Mouse (Mus musculus) embryonic facial prominence, embryonic 14.5 days (tissue): Measurements from ENCODE around the gene Ergic1. TPM values are rescaled to one million over a fixed set of nuclear protein-coding genes. Genes with fewer than 3 reads are reported as not detected.
A peak's percentile ranks its signal among the peaks of the same experiment; 100 is the strongest.

Source experiments
- ATAC-seq: fragments of 200-750 bp; cut with Nextera tagmentation; 2 replicates; pipeline ENCODE4 v1.8.0; 2017; ENCODE audit warnings: low read depth, moderate number of reproducible peaks, moderate TSS enrichment
- DNase-seq: peaks from one replicate; pipeline ENCODE4 v3.0.0-alpha.2; 2015; ENCODE audit warnings: low spot score
- H3K27ac ChIP-seq: fragments of 300-500 bp; sonication (generic); replicated peaks from 2 replicates; pipeline ENCODE4 v1.5.1; 2014; ENCODE audit warnings: low read depth, mild to moderate bottlenecking, low read length, moderate library complexity
- H3K27me3 ChIP-seq: fragments of 300-500 bp; sonication (generic); replicated peaks from 2 replicates; pipeline ENCODE4 v1.6.1; 2014; ENCODE audit warnings: low read length; ENCODE audit not compliant: control insufficient read depth, insufficient read depth
- H3K36me3 ChIP-seq: fragments of 300-500 bp; sonication (generic); 2 replicates; pipeline ENCODE4 v1.6.1; 2014; ENCODE audit warnings: low read length, mixed read lengths; ENCODE audit not compliant: control insufficient read depth, insufficient read depth
- H3K4me1 ChIP-seq: fragments of 300-500 bp; sonication (generic); 2 replicates; pipeline ENCODE4 v1.6.1; 2014; ENCODE audit warnings: antibody characterized with exemption, low read length; ENCODE audit not compliant: control insufficient read depth, insufficient read depth
- H3K4me2 ChIP-seq: fragments of 300-500 bp; sonication (generic); 2 replicates; pipeline ENCODE4 v1.6.1; 2014; ENCODE audit warnings: low read depth, mild to moderate bottlenecking, low read length, moderate library complexity, mixed read lengths
- H3K4me3 ChIP-seq: fragments of 300-500 bp; sonication (generic); 2 replicates; pipeline ENCODE4 v1.5.1; 2014; ENCODE audit warnings: low read depth, mild to moderate bottlenecking, low read length
- H3K9ac ChIP-seq: fragments of 300-500 bp; sonication (generic); 2 replicates; pipeline ENCODE4 v1.6.1; 2014; ENCODE audit warnings: low read depth, mild to moderate bottlenecking, low read length, moderate library complexity, mixed read lengths
- H3K9me3 ChIP-seq: fragments of 300-500 bp; sonication (generic); 2 replicates; pipeline ENCODE4 v1.6.1; 2016; ENCODE audit warnings: low read length; ENCODE audit not compliant: control insufficient read depth
- WGBS: fragments of 180-500 bp; shearing (Covaris S2); extraction: QIAGEN DNeasy Blood & Tissue Kit; methylation state at CpG from one replicate; pipeline ENCODE4 v1.1.7; 2014; 5-methylcytosine and 5-hydroxymethylcytosine counted together
- polyA plus RNA-seq: library from polyadenylated mRNA; unstranded; fragments of >200 nt; fragmentation: Nextera tagmentation; extraction: Ambion mirVana; gene quantifications from 2 replicates; pipeline ENCODE4 v1.2.1, GENCODE M21; 2014

Ergic1 gene
- polyA plus RNA-seq, 1 experiment from 2014 or later, result 149 TPM

DNA sequence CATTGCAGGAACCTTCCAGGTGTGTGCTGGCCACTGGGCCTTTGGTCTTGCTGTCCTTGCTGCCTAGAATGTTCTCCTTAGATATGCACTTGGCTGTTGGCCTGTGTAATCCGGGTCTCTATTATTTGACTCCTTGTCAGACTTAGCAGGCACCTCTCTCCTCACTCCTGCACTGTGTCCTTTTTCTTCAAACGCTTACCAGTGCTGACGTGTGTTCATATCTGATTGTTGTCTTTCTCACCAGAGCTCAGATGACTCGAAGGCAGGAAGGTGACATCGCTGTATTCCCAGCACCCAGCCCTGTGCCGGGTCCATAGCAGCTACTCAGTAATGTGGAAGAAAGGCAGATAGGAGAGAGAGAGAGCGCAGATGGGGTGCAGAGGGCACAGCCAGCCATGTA, 33.7 kb downstream of the Ergic1 start:
- Histone ChIP-seq H3K4me2 (no peak overlapping the region), H3K4me3 (no peak overlapping the region), H3K27ac (peak overlapping the region; percentile 82; the same call in 1 of the 2 replicates), H3K36me3 (peaks cover 17% of the 10 kb centered on the region; the same call in 1 of the 2 replicates), H3K9ac (no peak overlapping the region), H3K9me3 (no peaks in the 10 kb centered on the region), H3K4me1 (peaks cover 23% of the 10 kb centered on the region), H3K27me3 (no peaks in the 10 kb centered on the region)
- no peak for ATAC-seq
- WGBS, result 84% methylated on average over 7 of the region's 7 CpGs
- DNase-seq, result no peak

DNA sequence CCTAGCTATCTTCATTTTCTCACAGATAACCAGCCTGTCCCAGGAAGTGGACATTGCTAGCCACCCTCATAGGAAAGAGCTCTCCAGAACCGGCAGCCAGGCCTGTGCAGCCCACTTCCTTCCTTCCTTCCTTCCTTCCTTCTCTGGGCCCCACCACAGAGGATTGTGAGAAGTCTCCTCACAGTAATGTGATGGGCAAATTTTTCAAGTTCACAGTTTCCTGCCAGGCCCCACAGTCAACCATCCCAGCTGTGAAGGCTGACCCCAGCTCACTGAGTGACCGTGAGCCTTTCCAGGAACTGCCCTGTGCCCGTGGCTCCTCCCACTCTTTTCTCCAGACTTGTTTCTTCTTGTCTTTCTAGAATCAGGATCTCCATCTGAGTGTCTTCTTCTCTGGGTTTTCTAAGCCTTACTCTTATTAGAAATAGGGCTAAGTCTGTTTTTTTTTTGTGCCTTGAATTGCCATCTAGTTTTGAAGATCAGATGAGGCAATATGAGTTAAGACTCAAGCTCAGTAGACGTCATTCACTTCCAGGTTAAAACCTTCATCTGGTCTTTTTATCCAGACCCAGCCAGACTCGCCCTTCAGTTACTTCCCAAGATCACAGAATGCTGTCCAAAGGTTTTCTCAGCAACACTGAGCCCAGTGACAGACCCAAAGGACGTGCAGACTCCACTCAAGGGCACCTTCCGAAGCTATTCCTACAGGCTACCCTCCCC, 34.3 kb downstream of the Ergic1 start:
- no peak for ATAC-seq
- DNase-seq, result no peak
- peaks cover 15% of the 10 kb centered on the region; the same call in 1 of the 2 replicates for H3K36me3 ChIP-seq
- WGBS, result 36% methylated on average over 7 of the region's 7 CpGs
- H3K9me3 ChIP-seq, result no peaks in the 10 kb centered on the region
- no peak overlapping the region for H3K4me3 ChIP-seq
- H3K4me1 ChIP-seq, result peaks cover 23% of the 10 kb centered on the region
- H3K27ac ChIP-seq, result peak overlapping the region; percentile 82
- H3K4me2 ChIP-seq, result no peak overlapping the region
- H3K27me3 ChIP-seq, result no peaks in the 10 kb centered on the region
- no peak overlapping the region for H3K9ac ChIP-seq

DNA sequence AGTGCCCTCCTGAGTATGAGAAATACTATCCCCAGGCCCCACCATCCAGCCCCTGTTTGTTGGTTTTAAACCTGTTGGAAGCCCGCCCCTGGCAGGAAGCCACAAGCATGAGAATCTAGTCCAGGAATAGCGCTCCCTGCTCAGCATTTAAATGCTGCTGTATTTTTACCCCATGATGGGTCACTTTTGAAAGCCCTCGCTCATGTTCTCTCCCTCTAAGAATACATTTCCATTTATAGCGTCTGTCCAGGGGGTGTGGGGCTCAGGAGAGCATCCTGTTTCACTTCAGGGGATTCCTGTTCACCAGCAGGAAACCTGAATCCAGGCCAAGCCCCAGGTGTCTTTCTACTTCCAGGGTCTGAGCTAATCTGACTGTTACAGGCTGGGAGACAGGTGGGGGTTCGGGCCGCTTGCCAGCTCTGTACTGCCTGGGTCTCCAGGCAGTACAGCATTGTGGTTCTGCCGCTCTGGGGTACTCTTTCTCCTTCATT, 34.9 kb downstream of the Ergic1 start:
- H3K4me3 ChIP-seq, result no peak overlapping the region
- H3K4me1 ChIP-seq, result peaks cover 28% of the 10 kb centered on the region
- ATAC-seq (peak; percentile 87), DNase-seq (peak; percentile 93)
- no peaks in the 10 kb centered on the region for H3K9me3 ChIP-seq
- H3K36me3 ChIP-seq, result peaks cover 14% of the 10 kb centered on the region; the same call in 1 of the 2 replicates
- H3K4me2 ChIP-seq, result 0 out of 2 replicates have a peak overlapping the region, but pooled peaks have one; percentile 10
- peak overlapping the region; percentile 30; the same call in 1 of the 2 replicates for H3K9ac ChIP-seq
- H3K27ac ChIP-seq, result peak overlapping the region; percentile 82
- H3K27me3 ChIP-seq, result no peaks in the 10 kb centered on the region
- 31% methylated on average over 7 of the region's 7 CpGs for WGBS

DNA sequence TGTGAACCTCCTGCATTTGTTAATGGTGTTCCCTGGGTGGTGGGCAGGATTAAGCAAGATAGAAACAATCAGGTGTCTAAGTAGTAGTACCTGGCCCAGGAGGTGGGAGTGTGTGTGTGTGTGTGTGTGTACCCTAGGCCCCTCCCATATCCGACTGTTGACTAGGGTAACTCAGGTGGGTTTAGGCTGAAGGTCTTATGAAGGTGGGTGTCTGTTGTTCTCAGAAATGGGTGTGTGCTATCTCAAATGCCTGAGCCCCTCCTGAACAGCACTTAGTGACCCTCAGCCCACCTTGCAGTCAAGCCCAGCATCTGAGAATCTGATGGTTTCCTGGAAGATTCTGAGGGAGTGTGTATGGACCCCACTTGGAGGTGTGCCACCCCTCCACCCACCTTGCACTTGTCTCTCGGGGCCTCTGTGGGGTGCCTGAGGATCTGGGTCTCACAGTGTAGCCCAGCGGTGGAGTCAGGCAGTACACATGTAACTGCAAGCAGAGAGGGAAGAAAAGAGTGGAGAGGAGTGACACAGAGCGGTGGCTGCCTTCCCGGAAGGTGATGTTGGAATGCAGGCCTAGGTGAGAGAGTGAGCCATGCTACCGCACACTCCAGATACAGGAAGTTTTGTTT, 35.7 kb downstream of the Ergic1 start:
- H3K4me2 ChIP-seq, result no peak overlapping the region
- WGBS, result 76% methylated on average over 6 of the region's 6 CpGs
- peaks cover 32% of the 10 kb centered on the region for H3K4me1 ChIP-seq
- peak overlapping the region; percentile 82 for H3K27ac ChIP-seq
- ATAC-seq, result 0 out of 2 replicates have a peak, but pooled peaks have one; percentile 16
- H3K36me3 ChIP-seq, result peaks cover 15% of the 10 kb centered on the region; the same call in 1 of the 2 replicates
- no peaks in the 10 kb centered on the region for H3K27me3 ChIP-seq
- no peak overlapping the region for H3K4me3 ChIP-seq
- DNase-seq, result no peak
- H3K9ac ChIP-seq, result no peak overlapping the region
- H3K9me3 ChIP-seq, result no peaks in the 10 kb centered on the region

DNA sequence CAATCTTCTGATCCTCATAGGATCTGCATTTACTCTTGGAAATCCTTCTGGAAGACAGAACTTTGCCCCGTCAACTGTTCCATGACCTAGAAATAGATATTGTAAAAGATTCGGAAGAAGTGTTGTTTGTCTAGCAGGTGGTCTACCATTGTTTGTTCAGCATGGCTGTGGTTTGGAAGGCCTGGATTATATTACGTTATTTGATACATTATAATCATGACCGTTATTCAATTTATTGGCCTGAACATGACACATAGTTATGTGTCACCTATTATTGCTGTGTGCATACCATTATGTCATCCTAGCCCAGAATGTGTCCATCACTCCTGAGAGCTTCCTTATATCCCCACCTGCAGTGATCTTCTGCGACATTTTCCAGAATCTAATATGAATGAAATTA, 37.6 kb downstream of the Ergic1 start:
- Histone ChIP-seq H3K27me3 (no peaks in the 10 kb centered on the region), H3K4me2 (no peak overlapping the region), H3K36me3 (0 out of 2 replicates have a peak, but pooled peaks cover 11% of the 10 kb centered on the region), H3K9ac (no peak overlapping the region), H3K4me1 (peaks cover 38% of the 10 kb centered on the region), H3K4me3 (no peak overlapping the region), H3K27ac (no peak overlapping the region), H3K9me3 (no peaks in the 10 kb centered on the region)
- 73% methylated on average over 5 of the region's 5 CpGs for WGBS
- ATAC-seq, result no peak
- DNase-seq, result no peak

DNA sequence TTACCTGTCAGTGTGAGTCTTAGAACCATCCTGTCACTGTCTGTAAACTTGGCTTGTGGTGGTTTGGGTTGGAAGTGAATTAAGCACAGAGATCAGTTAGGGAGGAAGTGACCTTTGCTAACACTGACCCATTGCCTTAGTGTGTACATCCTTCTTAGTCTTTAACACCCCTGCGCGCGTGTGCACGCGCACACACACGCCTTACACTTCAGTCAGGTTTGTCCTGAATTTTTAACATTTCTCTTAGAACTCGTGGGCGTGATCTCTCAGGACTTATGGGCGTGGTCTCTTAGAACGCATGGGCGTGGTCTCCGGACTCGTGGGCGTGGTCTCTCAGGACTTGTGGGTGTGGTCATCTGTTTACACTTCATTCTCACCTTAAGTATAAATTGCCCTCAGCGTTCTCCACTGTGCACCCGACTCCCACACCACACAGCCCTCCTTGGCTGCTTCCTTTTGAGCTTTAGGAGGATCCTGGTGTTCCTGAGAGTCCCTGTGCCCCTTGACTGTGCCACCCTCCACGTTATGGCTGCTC, 39.7 kb downstream of the Ergic1 start:
- H3K4me2 ChIP-seq, result no peak overlapping the region
- no peak overlapping the region for H3K9ac ChIP-seq
- 0 out of 2 replicates have a peak, but pooled peaks cover 12% of the 10 kb centered on the region for H3K36me3 ChIP-seq
- 68% methylated on average over 17 of the region's 17 CpGs for WGBS
- H3K4me3 ChIP-seq, result no peak overlapping the region
- DNase-seq (peak; percentile 22), ATAC-seq (no peak)
- no peaks in the 10 kb centered on the region for H3K27me3 ChIP-seq
- no peak overlapping the region for H3K27ac ChIP-seq
- peaks cover 27% of the 10 kb centered on the region for H3K4me1 ChIP-seq
- no peaks in the 10 kb centered on the region for H3K9me3 ChIP-seq

DNA sequence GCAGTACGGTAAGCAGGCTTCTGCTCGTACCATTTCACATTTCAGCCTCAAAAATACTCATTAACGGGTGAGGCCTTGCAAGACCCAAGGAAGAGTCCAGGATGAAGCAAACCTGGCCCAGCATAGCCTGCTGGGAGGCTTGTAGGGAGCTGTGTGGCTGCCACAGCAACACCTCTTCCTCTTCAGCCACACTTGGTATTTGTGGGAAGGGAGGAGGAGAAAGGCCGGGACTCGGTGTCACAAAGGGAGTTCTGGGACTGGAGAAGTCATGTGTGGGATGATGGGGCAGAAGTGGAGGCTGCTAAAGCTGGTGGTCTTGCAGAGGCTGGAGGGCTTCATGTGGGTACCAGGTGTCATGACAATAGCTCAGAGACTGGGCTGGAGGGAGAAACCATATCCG, 40.2 kb downstream of the Ergic1 start:
- DNase-seq (no peak), ATAC-seq (no peak)
- WGBS, result 83% methylated on average over 6 of the region's 6 CpGs
- peaks cover 22% of the 10 kb centered on the region for H3K4me1 ChIP-seq
- no peak overlapping the region for H3K9ac ChIP-seq
- H3K36me3 ChIP-seq, result 0 out of 2 replicates have a peak, but pooled peaks cover 12% of the 10 kb centered on the region
- H3K9me3 ChIP-seq, result no peaks in the 10 kb centered on the region
- no peak overlapping the region for H3K4me2 ChIP-seq
- H3K27me3 ChIP-seq, result no peaks in the 10 kb centered on the region
- H3K4me3 ChIP-seq, result no peak overlapping the region
- no peak overlapping the region for H3K27ac ChIP-seq

DNA sequence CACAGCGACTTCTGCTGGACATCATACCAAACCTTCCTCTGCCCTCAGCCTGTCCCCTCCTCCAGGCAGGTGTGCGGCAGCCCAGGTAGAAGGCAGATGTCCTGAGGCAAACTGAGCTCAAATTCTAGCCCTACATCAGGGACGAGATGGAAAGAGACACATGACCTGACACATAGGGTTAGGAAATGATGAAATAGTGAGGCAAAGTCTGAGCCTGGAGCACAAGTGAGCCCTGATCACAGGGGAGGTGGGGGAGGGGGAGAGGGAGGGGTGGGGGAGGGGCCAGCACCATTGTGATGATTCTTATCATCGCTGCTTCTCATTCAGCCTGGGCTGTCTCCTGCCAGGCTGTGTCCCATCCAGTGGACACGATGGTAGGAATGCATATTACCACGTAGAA, 40.6 kb downstream of the Ergic1 start:
- Histone ChIP-seq H3K4me3 (no peak overlapping the region), H3K9me3 (no peaks in the 10 kb centered on the region), H3K4me2 (no peak overlapping the region), H3K4me1 (peaks cover 18% of the 10 kb centered on the region), H3K9ac (no peak overlapping the region), H3K27me3 (no peaks in the 10 kb centered on the region), H3K27ac (0 out of 2 replicates have a peak overlapping the region, but pooled peaks have one; percentile 21), H3K36me3 (0 out of 2 replicates have a peak, but pooled peaks cover 12% of the 10 kb centered on the region)
- DNase-seq, result no peak
- 54% methylated on average over 6 of the region's 6 CpGs for WGBS
- no peak for ATAC-seq
